ENCODE assay signal across 12 mouse cellular contexts in genomic region chr1:131751891-131752311, GRCm38 (mm10). TPM values are rescaled to one million over a fixed set of nuclear protein-coding genes. Genes with fewer than 3 reads are reported as not detected.
DNase-seq lines count a peak whose midpoint lies in the region; ATAC-seq and TF ChIP-seq lines count a peak whose summit lies in the region.
"Had no signal": no experiment of that assay in that cellular context is flagged by ENCODE, and none has a peak within 500 bp of the region (broad histone marks: within the 10 kb centered on the region; RNA-seq: fewer than 3 reads in every experiment).

No protein-coding gene starts in this region.

- no peaks in the 10 kb centered on the region for H3K36me3 ChIP-seq in hindbrain, postnatal 0 days (ENCODE audit: insufficient read depth, low read length)
- H3K36me3 ChIP-seq in hindbrain, embryonic 10.5 days: no peaks in the 10 kb centered on the region
- H3K36me3 ChIP-seq in forebrain, embryonic 16.5 days (ENCODE audit: control insufficient read depth, insufficient read depth): no peaks in the 10 kb centered on the region
- H3K36me3 ChIP-seq in kidney, adult 2 months (ENCODE audit: control insufficient read depth, insufficient read depth, low read length): no peaks in the 10 kb centered on the region
- H3K36me3 ChIP-seq: heart, embryonic 15.5 days; limb, embryonic 13.5 days had no signal

- DNase-seq in hindbrain, postnatal 0 days (ENCODE audit: low spot score): peak; percentile 43
- DNase-seq in hindbrain, embryonic 10.5 days (ENCODE audit: low spot score): no peak
- DNase-seq in Muller cell, postnatal 12 days (ENCODE audit: inconsistent ontology term): peak; percentile 87
- peak; percentile 86 for DNase-seq in brain, adult 2 months (ENCODE audit: low read depth, low spot score)
- DNase-seq in spleen, postnatal 4 days (ENCODE audit: low spot score in 2 of 2): no peak
- DNase-seq in kidney, adult 2 months: no peak
- DNase-seq: kidney, postnatal 36 days had no signal

- no peak for TF ChIP-seq CTCF in hindbrain, postnatal 0 days (IDR thresholded peaks at IDR 0.05; ENCODE audit: low read depth)
- TF ChIP-seq CTCF in kidney, adult 2 months (conservative IDR thresholded peaks at IDR 0.05; ENCODE audit: insufficient read depth, insufficient read length, low read depth, low read length): no peak

- peaks cover 14% of the 10 kb centered on the region; the same call in 1 of the 2 replicates for H3K4me1 ChIP-seq in hindbrain, postnatal 0 days (ENCODE audit: insufficient read depth, low read length)
- peaks cover 10% of the 10 kb centered on the region for H3K4me1 ChIP-seq in hindbrain, embryonic 10.5 days (replicated peaks)
- H3K4me1 ChIP-seq in forebrain, embryonic 16.5 days (replicated peaks; ENCODE audit: control insufficient read depth, insufficient read depth, low read length): peaks cover 16% of the 10 kb centered on the region
- no peaks in the 10 kb centered on the region for H3K4me1 ChIP-seq in kidney, adult 2 months (ENCODE audit: control insufficient read depth, insufficient read depth, low read length)
- H3K4me1 ChIP-seq: limb, embryonic 13.5 days had no signal

- TF ChIP-seq POLR2A in kidney, adult 2 months (IDR thresholded peaks at IDR 0.05; ENCODE audit: low read depth, low read length): no peak

- H3K9ac ChIP-seq in hindbrain, postnatal 0 days (replicated peaks; ENCODE audit: low read length): no peak overlapping the region
- H3K9ac ChIP-seq in forebrain, embryonic 16.5 days (replicated peaks; ENCODE audit: low read depth, low read length): no peak overlapping the region
- H3K9ac ChIP-seq: heart, embryonic 15.5 days; limb, embryonic 13.5 days had no signal

- no peaks in the 10 kb centered on the region for H3K9me3 ChIP-seq in hindbrain, postnatal 0 days (ENCODE audit: low read length)
- no peaks in the 10 kb centered on the region for H3K9me3 ChIP-seq in hindbrain, embryonic 10.5 days
- no peaks in the 10 kb centered on the region for H3K9me3 ChIP-seq in forebrain, embryonic 16.5 days (ENCODE audit: control insufficient read depth, low read length)
- H3K9me3 ChIP-seq: heart, embryonic 15.5 days; limb, embryonic 13.5 days had no signal

- WGBS in hindbrain, postnatal 0 days: 32% methylated on average over 10 of the region's 10 CpGs
- 74% methylated on average over 10 of the region's 10 CpGs for WGBS in hindbrain, embryonic 10.5 days
- WGBS in forebrain, embryonic 16.5 days: 30% methylated on average over 10 of the region's 10 CpGs
- 78% methylated on average over 10 of the region's 10 CpGs for WGBS in kidney, adult 2 months

- no peak overlapping the region for H3K4me3 ChIP-seq in hindbrain, postnatal 0 days (ENCODE audit: low read length)
- no peak overlapping the region for H3K4me3 ChIP-seq in hindbrain, embryonic 10.5 days
- H3K4me3 ChIP-seq in forebrain, embryonic 16.5 days (replicated peaks; ENCODE audit: low read length): no peak overlapping the region
- no peak overlapping the region for H3K4me3 ChIP-seq in kidney, adult 2 months (ENCODE audit: insufficient read depth, low read depth, low read length)
- H3K4me3 ChIP-seq: heart, embryonic 15.5 days; limb, embryonic 13.5 days had no signal

- H3K27ac ChIP-seq in hindbrain, postnatal 0 days: no peak overlapping the region; the same call in 1 of the 2 replicates
- no peak overlapping the region for H3K27ac ChIP-seq in hindbrain, embryonic 10.5 days
- peak overlapping the region; percentile 31 for H3K27ac ChIP-seq in forebrain, embryonic 16.5 days (ENCODE audit: low read length)
- no peak overlapping the region for H3K27ac ChIP-seq in kidney, adult 2 months (ENCODE audit: insufficient read depth, low read depth, low read length)
- H3K27ac ChIP-seq: heart, embryonic 15.5 days; limb, embryonic 13.5 days had no signal

- H3K27me3 ChIP-seq in hindbrain, postnatal 0 days (ENCODE audit: insufficient read depth, low read length): 0 out of 2 replicates have a peak, but pooled peaks cover 4% of the 10 kb centered on the region
- H3K27me3 ChIP-seq in hindbrain, embryonic 10.5 days (ENCODE audit: insufficient read depth, poor library complexity, severe bottlenecking): no peaks in the 10 kb centered on the region
- H3K27me3 ChIP-seq in forebrain, embryonic 16.5 days (replicated peaks; ENCODE audit: control insufficient read depth, insufficient read depth, low read length): no peaks in the 10 kb centered on the region
- no peaks in the 10 kb centered on the region for H3K27me3 ChIP-seq in kidney, adult 2 months (replicated peaks; ENCODE audit: control insufficient read depth, insufficient read depth, low read length)
- H3K27me3 ChIP-seq: limb, embryonic 13.5 days had no signal

- peak; percentile 41; the same call in 1 of the 2 replicates for ATAC-seq in hindbrain, postnatal 0 days
- ATAC-seq in forebrain, embryonic 16.5 days: peak; percentile 85
- ATAC-seq: Patski had no signal

- peak overlapping the region; percentile 22; the same call in 1 of the 2 replicates for H3K4me2 ChIP-seq in hindbrain, postnatal 0 days (ENCODE audit: low read depth, low read length)
- no peak overlapping the region for H3K4me2 ChIP-seq in forebrain, embryonic 16.5 days (ENCODE audit: low read length)
- H3K4me2 ChIP-seq: heart, embryonic 15.5 days; limb, embryonic 13.5 days; midbrain, embryonic 11.5 days had no signal

RNA-seq across cellular contexts. Expression of gene Slc26a9, which starts 8.1 kb away (rescaled TPM):
- 0.07 and 0.37 TPM in 2 replicates for total RNA-seq in hindbrain, postnatal 0 days (2014; rRNA removed)
- polyA plus RNA-seq in hindbrain, postnatal 0 days (2015; fragmentation: Nextera tagmentation; extraction: Ambion mirVana): 0.09 and 0.10 TPM in 2 replicates
- 0.05 and 1.4 TPM in 2 replicates for polyA plus RNA-seq in hindbrain, embryonic 10.5 days (2016; fragmentation: Nextera tagmentation; extraction: Ambion mirVana)
- 0.06 TPM in 1 of 2 replicates, not detected in the other for polyA plus RNA-seq in forebrain, embryonic 16.5 days (2015; fragmentation: Nextera tagmentation; extraction: Ambion mirVana)
- not detected in 2 replicates for polyA plus RNA-seq in kidney, adult 2 months (2012; rRNA removed)
- polyA plus RNA-seq: limb, embryonic 13.5 days; midbrain, embryonic 11.5 days had no signal

RNA-seq across cellular contexts. Expression of gene Pm20d1, which starts 45.3 kb away (rescaled TPM):
- total RNA-seq in hindbrain, postnatal 0 days (2014; rRNA removed): 0.04 and 0.63 TPM in 2 replicates
- 0.54 and 0.60 TPM in 2 replicates for polyA plus RNA-seq in hindbrain, postnatal 0 days (2015; fragmentation: Nextera tagmentation; extraction: Ambion mirVana)
- polyA plus RNA-seq in hindbrain, embryonic 10.5 days (2016; fragmentation: Nextera tagmentation; extraction: Ambion mirVana): 1.4 and 2.2 TPM in 2 replicates
- polyA plus RNA-seq in forebrain, embryonic 16.5 days (2015; fragmentation: Nextera tagmentation; extraction: Ambion mirVana): 0.18 and 0.67 TPM in 2 replicates
- polyA plus RNA-seq in kidney, adult 2 months (2012; rRNA removed): 26.3 and 27.7 TPM in 2 replicates
- polyA plus RNA-seq: Patski had no signal

Comparison
In these comparisons a context has a peak if more than half of its experiments do, and no peak if none do; other contexts are left out.
1. DNase-seq: peak in hindbrain, postnatal 0 days (single experiment), Muller cell, postnatal 12 days (single experiment) and brain, adult 2 months (single experiment); none in hindbrain, embryonic 10.5 days (single experiment), spleen, postnatal 4 days (0 of 2) and kidney, adult 2 months (single experiment).